Mouse (Mus musculus) kidney, embryonic 16.5 days (tissue): ENCODE results near the gene Sele. TPM values are rescaled to one million over a fixed set of nuclear protein-coding genes. Genes with fewer than 3 reads are reported as not detected.

Experiments
- ATAC-seq: fragments of 200-750 bp; cut with Nextera tagmentation; 2 replicates; pipeline ENCODE4 v1.8.0; 2017; ENCODE audit warnings: moderate TSS enrichment; ENCODE audit not compliant: low FRiP score, low TSS enrichment
- H3K27ac ChIP-seq: fragments of 300-500 bp; sonication (generic); 2 replicates; pipeline ENCODE4 v1.5.1; 2014; ENCODE audit warnings: low read length
- H3K27me3 ChIP-seq: fragments of 300-500 bp; sonication (generic); 2 replicates; pipeline ENCODE4 v1.6.1; 2014; ENCODE audit warnings: low read length, control low read depth, mixed read lengths; ENCODE audit not compliant: insufficient read depth
- H3K36me3 ChIP-seq: fragments of 300-500 bp; sonication (generic); 2 replicates; pipeline ENCODE4 v1.6.1; 2014; ENCODE audit warnings: low read length, control low read depth, mixed read lengths; ENCODE audit not compliant: insufficient read depth
- H3K4me1 ChIP-seq: fragments of 300-500 bp; sonication (generic); 2 replicates; pipeline ENCODE4 v1.6.1; 2014; ENCODE audit warnings: low read length, control low read depth, mixed read lengths; ENCODE audit not compliant: insufficient read depth
- H3K4me2 ChIP-seq: fragments of 300-500 bp; sonication (generic); replicated peaks from 2 replicates; pipeline ENCODE4 v1.6.1; 2014; ENCODE audit warnings: low read depth, low read length
- H3K4me3 ChIP-seq: fragments of 300-500 bp; sonication (generic); 2 replicates; pipeline ENCODE4 v1.5.1; 2014; ENCODE audit warnings: mild to moderate bottlenecking, low read length
- H3K9ac ChIP-seq: fragments of 300-500 bp; sonication (generic); replicated peaks from 2 replicates; pipeline ENCODE4 v1.6.1; 2014; ENCODE audit warnings: low read length
- H3K9me3 ChIP-seq: fragments of 300-500 bp; sonication (generic); 2 replicates; pipeline ENCODE4 v1.6.1; 2016; ENCODE audit warnings: low read length, control low read depth
- WGBS: fragments of 180-500 bp; shearing (Covaris S2); extraction: QIAGEN DNeasy Blood & Tissue Kit; methylation state at CpG from one replicate; pipeline ENCODE4 v1.1.7; 2014; 5-methylcytosine and 5-hydroxymethylcytosine counted together
- polyA plus RNA-seq: library from polyadenylated mRNA; unstranded; fragments of >200 nt; fragmentation: Nextera tagmentation; extraction: Ambion mirVana; gene quantifications from 2 replicates; pipeline ENCODE4 v1.2.1, GENCODE M21; 2015

The Sele gene
- polyA plus RNA-seq, 1 experiment from 2014 or later, result 0.10 TPM

DNA sequence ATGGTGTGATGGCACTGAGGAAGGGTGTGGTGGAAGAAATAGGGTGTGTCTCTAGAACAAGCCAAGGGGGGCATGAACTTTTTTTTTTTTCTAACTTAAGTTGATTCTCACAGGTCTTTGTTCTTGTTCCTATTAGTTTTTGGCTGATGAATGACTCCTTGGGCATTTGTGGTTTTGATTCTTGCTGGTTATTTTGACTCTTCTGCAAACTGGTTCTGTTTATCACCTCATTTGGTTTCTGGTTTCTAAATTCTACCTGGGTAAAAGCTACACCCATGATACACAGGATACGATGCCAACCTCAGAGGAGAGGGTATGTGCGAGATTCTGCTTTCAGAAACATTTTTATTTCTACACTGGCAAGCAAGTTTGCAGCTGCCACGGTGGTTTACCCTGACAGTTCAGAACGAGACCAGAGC lies 30.3 kb downstream of the Sele start:
- H3K36me3 ChIP-seq, result no peaks in the 10 kb centered on the region
- ATAC-seq, result no peak
- no peak overlapping the region for H3K9ac ChIP-seq
- H3K9me3 ChIP-seq, result no peaks in the 10 kb centered on the region
- H3K4me2 ChIP-seq, result no peak overlapping the region
- WGBS, result 84% methylated on average over 4 of the region's 4 CpGs
- no peak overlapping the region for H3K27ac ChIP-seq
- no peaks in the 10 kb centered on the region for H3K4me1 ChIP-seq
- H3K4me3 ChIP-seq, result no peak overlapping the region
- H3K27me3 ChIP-seq, result no peaks in the 10 kb centered on the region

- H3K36me3 ChIP-seq, result no peaks in the 10 kb centered on the region
Measured at GRCm38 (mm10) chr1:164079091-164079490, 31.1 kb downstream of the Sele start.

GRCm38 (mm10) chr1:164083046-164083445 lies 35.0 kb downstream of the Sele start:
- Histone ChIP-seq H3K27ac (no peak overlapping the region), H3K9ac (no peak overlapping the region), H3K4me3 (no peak overlapping the region), H3K4me2 (no peak overlapping the region), H3K4me1 (no peaks in the 10 kb centered on the region), H3K36me3 (no peaks in the 10 kb centered on the region), H3K27me3 (no peaks in the 10 kb centered on the region), H3K9me3 (no peaks in the 10 kb centered on the region)
- 87% methylated on average over 4 of the region's 4 CpGs for WGBS
- no peak for ATAC-seq

More at GRCm38 (mm10) chr1:164079091-164079490, 31.1 kb downstream of the Sele start:
- ATAC-seq, result no peak
- Histone ChIP-seq H3K27me3 (no peaks in the 10 kb centered on the region), H3K4me1 (no peaks in the 10 kb centered on the region), H3K4me3 (no peak overlapping the region), H3K27ac (no peak overlapping the region), H3K4me2 (no peak overlapping the region), H3K9me3 (no peaks in the 10 kb centered on the region), H3K9ac (no peak overlapping the region)
- WGBS, result 83% methylated on average over 11 of the region's 11 CpGs

DNA sequence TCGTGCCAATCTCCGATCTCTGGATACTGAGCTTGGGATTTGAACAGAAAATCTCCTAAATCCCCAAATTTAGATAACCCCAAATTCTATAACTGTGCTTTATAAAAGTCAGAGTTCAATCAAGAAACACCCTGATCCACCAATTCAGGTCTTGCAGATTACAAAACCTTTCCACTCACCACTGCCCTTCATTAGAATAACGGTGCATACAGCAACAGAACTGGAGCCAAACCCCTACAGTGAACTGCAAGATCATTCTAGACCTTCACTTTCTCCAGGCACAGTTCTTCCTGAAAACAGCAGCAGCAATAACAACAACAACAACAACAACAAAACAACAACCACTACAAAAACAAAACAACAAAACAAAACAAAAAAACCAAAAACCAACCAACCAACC lies 38.8 kb downstream of the Sele start:
- H3K27me3 ChIP-seq, result no peaks in the 10 kb centered on the region
- no peak for ATAC-seq
- H3K4me2 ChIP-seq, result no peak overlapping the region
- no peak overlapping the region for H3K27ac ChIP-seq
- H3K36me3 ChIP-seq, result no peaks in the 10 kb centered on the region
- H3K9me3 ChIP-seq, result no peaks in the 10 kb centered on the region
- no peaks in the 10 kb centered on the region for H3K4me1 ChIP-seq
- H3K9ac ChIP-seq, result no peak overlapping the region
- H3K4me3 ChIP-seq, result no peak overlapping the region
- whole genome bisulfite sequencing, result 89% methylated on average over 3 of the region's 3 CpGs

DNA sequence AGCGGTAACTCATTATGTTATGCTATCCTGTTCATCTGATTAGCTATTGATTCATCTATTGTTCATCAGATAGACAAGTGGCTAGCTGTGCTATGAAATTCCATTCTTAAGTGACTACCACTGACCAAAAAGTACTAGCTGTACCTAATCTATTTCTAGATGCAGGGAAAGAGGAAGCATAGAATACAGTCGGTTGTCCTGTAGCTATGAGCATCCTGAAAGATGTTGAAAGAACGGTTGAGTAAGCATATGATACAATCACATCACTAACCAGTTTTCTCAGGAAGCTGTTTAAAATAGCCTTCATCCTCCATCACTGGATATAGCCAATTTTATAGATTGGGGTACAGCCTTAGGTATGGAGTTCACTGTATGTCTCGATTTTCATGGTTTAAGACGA lies 39.8 kb downstream of the Sele start:
- Histone ChIP-seq H3K27me3 (no peaks in the 10 kb centered on the region), H3K36me3 (no peaks in the 10 kb centered on the region), H3K4me2 (no peak overlapping the region), H3K4me1 (no peaks in the 10 kb centered on the region), H3K9ac (no peak overlapping the region), H3K4me3 (no peak overlapping the region), H3K9me3 (no peaks in the 10 kb centered on the region), H3K27ac (no peak overlapping the region)
- ATAC-seq, result no peak
- WGBS, result 91% methylated on average over 5 of the region's 5 CpGs

GRCm38 (mm10) chr1:164096780-164097179 lies 48.7 kb downstream of the Sele start:
- no peaks in the 10 kb centered on the region for H3K4me1 ChIP-seq
- WGBS, result 23% methylated on average over 6 of the region's 6 CpGs
- no peaks in the 10 kb centered on the region for H3K27me3 ChIP-seq
- no peaks in the 10 kb centered on the region for H3K9me3 ChIP-seq
- ATAC-seq, result no peak
- no peak overlapping the region for H3K27ac ChIP-seq
- H3K36me3 ChIP-seq, result no peaks in the 10 kb centered on the region
- H3K4me2 ChIP-seq, result no peak overlapping the region
- H3K4me3 ChIP-seq, result no peak overlapping the region
- no peak overlapping the region for H3K9ac ChIP-seq

DNA sequence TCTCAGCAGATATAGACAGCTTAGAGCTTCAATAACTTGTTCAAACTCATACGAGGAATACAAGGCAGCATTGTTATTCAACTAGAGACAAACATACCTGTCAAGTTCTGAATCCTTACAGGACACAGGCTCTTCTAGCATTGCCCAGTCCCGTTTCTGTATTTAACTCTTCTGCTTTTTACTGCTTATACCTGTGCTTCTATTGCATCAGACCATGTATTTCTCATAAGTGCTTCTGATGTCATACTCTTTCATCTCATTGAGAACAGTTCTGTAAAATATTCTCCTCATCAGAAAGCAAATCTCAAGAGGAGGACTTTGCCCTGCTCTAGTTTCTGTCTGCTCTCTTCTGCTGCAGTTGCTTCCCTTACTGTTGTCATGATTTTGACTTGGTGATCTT lies 49.9 kb downstream of the Sele start:
- Histone ChIP-seq H3K4me1 (no peaks in the 10 kb centered on the region), H3K9me3 (no peaks in the 10 kb centered on the region), H3K4me2 (no peak overlapping the region), H3K27me3 (no peaks in the 10 kb centered on the region), H3K27ac (no peak overlapping the region), H3K9ac (no peak overlapping the region), H3K4me3 (no peak overlapping the region), H3K36me3 (no peaks in the 10 kb centered on the region)
- ATAC-seq, result no peak
- WGBS, result 84% methylated on average over 2 of the region's 2 CpGs

GRCm38 (mm10) chr1:164098372-164098771 lies 50.3 kb downstream of the Sele start:
- ATAC-seq, result no peak
- H3K4me1 ChIP-seq, result no peaks in the 10 kb centered on the region
- no peak overlapping the region for H3K4me2 ChIP-seq
- H3K36me3 ChIP-seq, result no peaks in the 10 kb centered on the region
- H3K27ac ChIP-seq, result no peak overlapping the region
- H3K9me3 ChIP-seq, result no peaks in the 10 kb centered on the region
- no peaks in the 10 kb centered on the region for H3K27me3 ChIP-seq
- H3K9ac ChIP-seq, result no peak overlapping the region
- H3K4me3 ChIP-seq, result no peak overlapping the region
- 90% methylated on average over 2 of the region's 2 CpGs for WGBS

Other genes starting within 250 kb of the Sele start
- gene Scyl3, start 119.1 kb upstream of the Sele start, polyA plus RNA-seq, result 17.3 and 18.7 TPM in 2 replicates
- gene BC055324, start 53.4 kb upstream of the Sele start, polyA plus RNA-seq, result 29.2 and 29.4 TPM in 2 replicates
- 10.5 and 11.1 TPM in 2 replicates for gene Mettl18, start 53.3 kb upstream of the Sele start, polyA plus RNA-seq
- gene Sell, start 13.7 kb downstream of the Sele start, polyA plus RNA-seq, result 0.40 and 0.41 TPM in 2 replicates
- 0.56 and 1.1 TPM in 2 replicates for gene Selp, start 67.0 kb downstream of the Sele start, polyA plus RNA-seq
- gene F5, start 103.6 kb downstream of the Sele start, polyA plus RNA-seq, result 0.26 and 0.30 TPM in 2 replicates
- gene Slc19a2, start 200.8 kb downstream of the Sele start, polyA plus RNA-seq, result 11.3 and 12.1 TPM in 2 replicates
- 13.9 and 14.3 TPM in 2 replicates for gene Ccdc181, start 227.4 kb downstream of the Sele start, polyA plus RNA-seq